Mouse (Mus musculus): ENCODE measurements around the gene Wnt4.

Wnt4 gene

GRCm38 (mm10) chr4:137277166-137277513, at the start of gene Wnt4:
Gene Wnt4 (plus strand): TSS chr4:137277489.
- DNase-seq (ENCODE audit: low read depth in 2 of 2, low spot score in 2 of 2) = no peak

GRCm38 (mm10) chr4:137228566-137229115, 48.6 kb upstream of the Wnt4 start:
- DNase-seq (ENCODE audit: low read depth in 2 of 2, low spot score in 2 of 2) = no peak

GRCm38 (mm10) chr4:137231494-137232470, 45.5 kb upstream of the Wnt4 start:
- no peak for DNase-seq (ENCODE audit: low read depth in 2 of 2, low spot score in 2 of 2)

GRCm38 (mm10) chr4:137233632-137234031, 43.7 kb upstream of the Wnt4 start:
- DNase-seq (ENCODE audit: low read depth in 2 of 2, low spot score in 2 of 2) = no peak

- DNase-seq (ENCODE audit: low read depth in 2 of 2, low spot score in 2 of 2) = no peak
Measured at GRCm38 (mm10) chr4:137234444-137234843, 42.8 kb upstream of the Wnt4 start.

GRCm38 (mm10) chr4:137235368-137235767, 41.9 kb upstream of the Wnt4 start:
- no peak for DNase-seq (ENCODE audit: low read depth in 2 of 2, low spot score in 2 of 2)

- DNase-seq (ENCODE audit: low read depth in 2 of 2, low spot score in 2 of 2) = no peak
Measured at GRCm38 (mm10) chr4:137244883-137245282, 32.4 kb upstream of the Wnt4 start.

- DNase-seq (ENCODE audit: low read depth in 2 of 2, low spot score in 2 of 2) = no peak
Measured at GRCm38 (mm10) chr4:137250333-137250732, 27.0 kb upstream of the Wnt4 start.

GRCm38 (mm10) chr4:137250849-137251248, 26.4 kb upstream of the Wnt4 start:
- DNase-seq (ENCODE audit: low read depth in 2 of 2, low spot score in 2 of 2) = no peak

- no peak for DNase-seq (ENCODE audit: low read depth in 2 of 2, low spot score in 2 of 2)
Measured at GRCm38 (mm10) chr4:137253601-137254000, 23.7 kb upstream of the Wnt4 start.

GRCm38 (mm10) chr4:137254206-137254976, 22.9 kb upstream of the Wnt4 start:
- no peak for DNase-seq (ENCODE audit: low read depth in 2 of 2, low spot score in 2 of 2)

GRCm38 (mm10) chr4:137255568-137255967, 21.7 kb upstream of the Wnt4 start:
- no peak for DNase-seq (ENCODE audit: low read depth in 2 of 2, low spot score in 2 of 2)

- no peak for DNase-seq (ENCODE audit: low read depth in 2 of 2, low spot score in 2 of 2)
Measured at GRCm38 (mm10) chr4:137261826-137262225, 15.5 kb upstream of the Wnt4 start.

GRCm38 (mm10) chr4:137264066-137264465, 13.2 kb upstream of the Wnt4 start:
- DNase-seq (ENCODE audit: low read depth in 2 of 2, low spot score in 2 of 2) = no peak

- DNase-seq (ENCODE audit: low read depth in 2 of 2, low spot score in 2 of 2) = no peak
Measured at GRCm38 (mm10) chr4:137265116-137265515, 12.2 kb upstream of the Wnt4 start.

GRCm38 (mm10) chr4:137268541-137268940, 8.7 kb upstream of the Wnt4 start:
- no peak for DNase-seq (ENCODE audit: low read depth in 2 of 2, low spot score in 2 of 2)

GRCm38 (mm10) chr4:137271856-137272255, 5.4 kb upstream of the Wnt4 start:
- no peak for DNase-seq (ENCODE audit: low read depth in 2 of 2, low spot score in 2 of 2)

- DNase-seq (ENCODE audit: low read depth in 2 of 2, low spot score in 2 of 2) = no peak
Measured at GRCm38 (mm10) chr4:137274304-137274703, 3.0 kb upstream of the Wnt4 start.

- DNase-seq (ENCODE audit: low read depth in 2 of 2, low spot score in 2 of 2) = no peak
Measured at GRCm38 (mm10) chr4:137276443-137277165, 685 bp upstream of the Wnt4 start.

- no peak for DNase-seq (ENCODE audit: low read depth in 2 of 2, low spot score in 2 of 2)
Measured at GRCm38 (mm10) chr4:137277600-137278143, 383 bp downstream of the Wnt4 start.
